Mouse (Mus musculus): ENCODE measurements around the gene Rabep2. TPM values are rescaled to one million over a fixed set of nuclear protein-coding genes. Genes with fewer than 3 reads are reported as not detected.

The Rabep2 gene
- polyA plus RNA-seq, 1 experiment from 2014 or later, result 15.6 TPM

DNA sequence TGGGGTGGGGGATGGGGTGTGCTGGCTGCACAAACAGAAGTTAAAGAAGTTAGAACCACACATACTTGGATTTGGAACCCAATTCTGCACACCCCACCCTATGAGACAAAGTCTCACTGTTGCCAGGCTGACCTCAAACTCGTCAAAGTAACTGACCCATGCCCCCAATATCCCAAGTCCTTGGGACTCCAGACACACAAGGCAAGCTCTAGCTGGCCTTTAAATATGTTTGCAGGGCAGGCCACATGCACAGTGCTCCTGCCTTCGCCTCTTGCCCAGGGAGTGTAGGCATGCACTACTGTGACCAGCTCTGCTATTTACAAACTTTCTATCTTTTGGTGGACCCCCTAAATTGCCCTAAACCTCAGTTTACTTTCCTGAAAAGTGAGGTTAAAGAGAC, 26.7 kb downstream of the Rabep2 start:
- no peak for ATAC-seq (replicated peaks; ENCODE audit: low FRiP score)
- Histone ChIP-seq H3K27me3 (replicated peaks; ENCODE audit: control insufficient read depth, insufficient read depth, low read length) (no peaks in the 10 kb centered on the region), H3K36me3 (ENCODE audit: control insufficient read depth, insufficient read depth, low read length) (no peaks in the 10 kb centered on the region), H3K4me3 (ENCODE audit: low read depth, low read length) (no peak overlapping the region), H3K4me1 (replicated peaks; ENCODE audit: control insufficient read depth, insufficient read depth, low read length) (no peaks in the 10 kb centered on the region; the same call in 1 of the 2 replicates), H3K27ac (ENCODE audit: low read depth, low read length) (no peak overlapping the region), H3K9me3 (ENCODE audit: control insufficient read depth, low read length) (no peaks in the 10 kb centered on the region), H3K9ac (ENCODE audit: low read depth, low read length) (no peak overlapping the region), H3K4me2 (no peak overlapping the region)
- WGBS, result 64% methylated on average over 2 of the region's 2 CpGs
- no peak for DNase-seq (ENCODE audit: low spot score)

DNA sequence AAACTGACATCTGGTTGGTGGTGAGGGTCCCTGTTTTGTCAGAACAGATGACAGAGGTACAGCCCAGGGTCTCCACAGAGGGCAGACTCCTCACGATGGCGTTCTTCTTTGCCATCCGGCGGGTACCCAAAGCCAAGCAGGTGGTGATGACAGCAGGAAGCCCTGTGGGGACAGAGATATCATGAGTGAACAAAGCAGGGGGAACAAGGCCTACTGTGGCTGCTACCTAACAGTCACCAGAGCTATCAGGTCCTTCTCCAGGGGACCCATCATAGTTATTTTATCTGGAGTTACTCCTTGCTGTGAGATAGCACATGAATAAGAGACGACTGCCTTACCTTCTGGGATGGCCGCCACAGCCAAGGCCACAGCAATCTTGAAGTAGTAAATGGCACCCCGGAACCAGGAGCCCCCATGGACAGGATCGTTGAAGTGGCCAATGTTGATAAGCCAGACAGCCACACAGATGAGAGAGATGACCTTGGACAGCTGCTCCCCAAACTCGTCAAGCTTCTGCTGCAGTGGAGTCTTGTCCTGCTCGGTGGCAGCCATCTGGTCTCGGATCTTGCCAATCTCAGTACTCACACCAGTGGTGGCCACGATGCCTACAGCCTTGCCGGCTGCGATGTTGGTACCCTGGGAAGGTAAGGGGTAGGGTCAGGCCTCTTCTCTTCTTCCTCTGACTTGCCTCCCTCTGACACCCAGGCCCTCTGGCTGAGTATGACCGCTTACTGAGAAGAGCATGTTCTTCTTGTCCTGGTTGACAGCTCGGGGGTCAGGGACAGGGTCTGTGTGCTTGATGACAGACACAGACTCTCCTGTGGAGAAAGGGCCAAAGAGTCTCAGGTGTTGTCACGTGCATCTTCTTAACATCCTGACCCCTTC, 28.1 kb downstream of the Rabep2 start:
- Histone ChIP-seq H3K9me3 (ENCODE audit: control insufficient read depth, low read length) (no peaks in the 10 kb centered on the region), H3K4me3 (ENCODE audit: low read depth, low read length) (no peak overlapping the region), H3K27me3 (replicated peaks; ENCODE audit: control insufficient read depth, insufficient read depth, low read length) (no peaks in the 10 kb centered on the region), H3K27ac (ENCODE audit: low read depth, low read length) (no peak overlapping the region), H3K4me2 (no peak overlapping the region), H3K9ac (ENCODE audit: low read depth, low read length) (no peak overlapping the region), H3K36me3 (ENCODE audit: control insufficient read depth, insufficient read depth, low read length) (no peaks in the 10 kb centered on the region), H3K4me1 (replicated peaks; ENCODE audit: control insufficient read depth, insufficient read depth, low read length) (no peaks in the 10 kb centered on the region; the same call in 1 of the 2 replicates)
- WGBS, result 69% methylated on average over 17 of the region's 17 CpGs
- DNase-seq (ENCODE audit: low spot score) (no peak), ATAC-seq (replicated peaks; ENCODE audit: low FRiP score) (no peak)

DNA sequence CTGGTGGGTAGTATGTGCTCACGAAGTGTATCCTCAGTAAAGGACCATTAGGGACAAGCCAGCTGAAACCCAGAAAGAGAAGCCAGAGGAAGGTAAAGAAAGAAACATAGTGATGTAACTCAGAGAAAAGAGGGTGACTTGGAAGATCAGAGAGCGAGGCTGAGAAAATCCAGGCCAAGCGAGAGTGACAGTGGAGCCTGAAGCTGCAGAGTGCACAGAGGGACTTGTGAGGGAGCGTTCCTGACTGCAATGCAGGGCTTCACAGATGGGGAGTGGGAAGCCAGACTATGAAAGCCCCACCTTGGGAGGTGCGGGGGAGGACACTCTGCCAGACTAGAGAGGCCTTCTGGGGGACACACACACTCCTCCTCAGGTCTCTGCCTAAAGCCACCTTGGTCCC, 29.7 kb downstream of the Rabep2 start:
- ATAC-seq (replicated peaks; ENCODE audit: low FRiP score), result no peak
- WGBS, result 77% methylated on average over 5 of the region's 5 CpGs
- Histone ChIP-seq H3K27me3 (replicated peaks; ENCODE audit: control insufficient read depth, insufficient read depth, low read length) (no peaks in the 10 kb centered on the region), H3K27ac (ENCODE audit: low read depth, low read length) (no peak overlapping the region), H3K36me3 (ENCODE audit: control insufficient read depth, insufficient read depth, low read length) (no peaks in the 10 kb centered on the region), H3K4me1 (replicated peaks; ENCODE audit: control insufficient read depth, insufficient read depth, low read length) (no peaks in the 10 kb centered on the region; the same call in 1 of the 2 replicates), H3K4me2 (no peak overlapping the region), H3K4me3 (ENCODE audit: low read depth, low read length) (no peak overlapping the region), H3K9ac (ENCODE audit: low read depth, low read length) (no peak overlapping the region), H3K9me3 (ENCODE audit: control insufficient read depth, low read length) (no peaks in the 10 kb centered on the region)
- no peak for DNase-seq (ENCODE audit: low spot score)

DNA sequence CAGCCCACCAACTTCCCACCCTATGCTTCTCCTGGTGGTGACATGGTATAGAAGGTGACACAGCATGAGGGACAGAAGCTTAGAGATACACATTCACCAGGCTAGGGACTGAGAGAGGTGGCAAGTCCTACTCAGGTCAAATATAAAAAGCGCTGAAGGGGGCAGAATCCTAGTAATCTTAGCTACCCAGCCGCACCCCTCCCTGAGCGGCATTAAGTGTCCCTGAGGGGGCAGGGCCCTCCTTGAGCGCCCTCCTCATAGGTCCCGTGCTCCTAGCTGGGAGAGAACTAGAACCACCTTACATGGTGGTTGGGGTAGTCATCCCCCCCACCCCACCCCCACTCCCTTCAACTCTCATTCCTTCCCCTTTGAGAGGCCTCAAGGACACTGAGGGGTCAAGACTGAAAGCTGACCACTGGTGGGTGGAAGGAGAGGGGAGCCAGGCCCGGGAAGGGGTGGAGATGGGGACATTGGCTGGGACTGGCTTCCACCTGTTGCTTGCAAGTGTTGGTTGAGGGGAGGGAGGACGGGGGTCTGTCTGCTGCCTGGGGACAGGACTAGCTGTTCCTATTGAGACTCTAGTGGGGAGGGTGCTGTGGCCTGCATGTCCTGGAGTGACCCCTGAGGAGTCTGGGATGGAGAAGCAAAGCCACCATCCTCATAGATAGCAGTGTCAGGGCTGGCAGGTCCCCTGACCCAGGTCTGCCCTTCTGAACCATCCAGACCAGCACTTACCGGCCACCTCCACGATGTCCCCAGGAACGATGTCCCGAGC, 30.5 kb downstream of the Rabep2 start:
- no peak for DNase-seq (ENCODE audit: low spot score)
- no peak overlapping the region for H3K4me3 ChIP-seq (ENCODE audit: low read depth, low read length)
- no peak overlapping the region for H3K27ac ChIP-seq (ENCODE audit: low read depth, low read length)
- H3K9ac ChIP-seq (ENCODE audit: low read depth, low read length), result no peak overlapping the region
- no peak for ATAC-seq (replicated peaks; ENCODE audit: low FRiP score)
- H3K36me3 ChIP-seq (ENCODE audit: control insufficient read depth, insufficient read depth, low read length), result no peaks in the 10 kb centered on the region
- no peaks in the 10 kb centered on the region for H3K9me3 ChIP-seq (ENCODE audit: control insufficient read depth, low read length)
- peaks cover 2% of the 10 kb centered on the region for H3K4me1 ChIP-seq (replicated peaks; ENCODE audit: control insufficient read depth, insufficient read depth, low read length)
- no peak overlapping the region for H3K4me2 ChIP-seq
- H3K27me3 ChIP-seq (replicated peaks; ENCODE audit: control insufficient read depth, insufficient read depth, low read length), result no peaks in the 10 kb centered on the region
- WGBS, result 76% methylated on average over 11 of the region's 11 CpGs

DNA sequence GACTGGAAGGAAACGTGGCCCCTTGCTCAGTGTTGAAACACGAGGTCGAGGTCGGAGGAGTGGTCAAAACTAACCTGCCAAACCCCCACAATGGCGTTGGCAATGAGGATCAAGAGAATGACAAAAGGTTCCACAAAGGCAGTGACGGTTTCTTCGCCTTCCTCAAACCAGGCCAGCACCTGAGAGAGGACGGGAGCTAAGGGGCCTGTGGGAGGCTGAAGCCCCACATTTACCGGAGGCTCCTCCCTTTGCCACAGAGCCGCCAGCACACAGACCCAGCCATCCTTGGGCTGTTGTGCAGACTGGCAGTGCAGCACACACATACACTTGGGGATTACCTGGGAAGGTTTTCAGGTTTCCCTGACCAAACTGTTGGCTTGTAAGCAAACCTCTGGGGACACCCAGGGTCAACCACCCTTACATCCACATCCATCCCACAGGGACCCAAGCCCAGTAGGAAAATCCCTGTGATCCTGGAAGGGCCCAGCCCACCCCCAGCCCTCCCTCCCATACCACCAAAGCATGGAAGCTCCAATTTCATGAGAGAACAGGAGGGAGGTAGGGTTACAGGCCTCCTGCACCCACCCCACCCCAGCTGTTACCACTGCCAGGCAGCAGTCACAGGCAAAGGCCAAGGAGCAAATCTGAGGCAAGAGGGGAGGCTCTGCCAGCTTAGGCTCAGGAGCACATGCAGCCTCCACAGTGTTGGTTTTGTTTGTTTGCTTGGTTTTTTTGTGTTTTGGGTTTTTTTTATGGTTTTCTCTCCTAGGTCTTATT, 32.3 kb downstream of the Rabep2 start:
- DNase-seq (ENCODE audit: low spot score), result no peak
- 45% methylated on average over 10 of the region's 10 CpGs for WGBS
- Histone ChIP-seq H3K4me1 (replicated peaks; ENCODE audit: control insufficient read depth, insufficient read depth, low read length) (peaks cover 13% of the 10 kb centered on the region), H3K27me3 (replicated peaks; ENCODE audit: control insufficient read depth, insufficient read depth, low read length) (no peaks in the 10 kb centered on the region), H3K4me2 (no peak overlapping the region), H3K36me3 (ENCODE audit: control insufficient read depth, insufficient read depth, low read length) (no peaks in the 10 kb centered on the region), H3K9ac (ENCODE audit: low read depth, low read length) (no peak overlapping the region), H3K27ac (ENCODE audit: low read depth, low read length) (no peak overlapping the region), H3K9me3 (ENCODE audit: control insufficient read depth, low read length) (no peaks in the 10 kb centered on the region), H3K4me3 (ENCODE audit: low read depth, low read length) (no peak overlapping the region)
- no peak for ATAC-seq (replicated peaks; ENCODE audit: low FRiP score)

DNA sequence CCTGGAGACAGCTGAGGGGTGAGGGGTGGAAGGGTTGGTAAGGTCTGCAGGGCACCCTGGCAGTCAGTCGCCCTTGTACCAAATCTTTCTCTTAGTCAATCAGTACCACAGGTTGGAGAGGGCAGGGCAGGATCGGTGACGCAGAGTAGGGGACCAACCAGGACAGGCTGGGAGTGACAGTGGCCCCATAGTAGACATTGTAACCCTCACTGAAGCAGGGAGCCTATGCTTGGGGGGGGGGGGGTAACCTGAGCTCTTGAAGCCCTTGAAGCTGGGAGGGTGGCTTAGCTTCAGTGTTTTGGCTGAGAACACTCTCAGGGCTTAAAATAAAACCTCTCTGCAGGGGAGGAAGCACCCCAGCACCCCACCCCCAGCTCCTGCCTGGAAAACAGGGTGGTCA, 33.1 kb downstream of the Rabep2 start:
- no peak for ATAC-seq (replicated peaks; ENCODE audit: low FRiP score)
- Histone ChIP-seq H3K4me3 (ENCODE audit: low read depth, low read length) (no peak overlapping the region), H3K4me1 (replicated peaks; ENCODE audit: control insufficient read depth, insufficient read depth, low read length) (peaks cover 13% of the 10 kb centered on the region), H3K27me3 (replicated peaks; ENCODE audit: control insufficient read depth, insufficient read depth, low read length) (no peaks in the 10 kb centered on the region), H3K36me3 (ENCODE audit: control insufficient read depth, insufficient read depth, low read length) (no peaks in the 10 kb centered on the region), H3K9ac (ENCODE audit: low read depth, low read length) (no peak overlapping the region), H3K4me2 (no peak overlapping the region), H3K27ac (ENCODE audit: low read depth, low read length) (no peak overlapping the region; the same call in 1 of the 2 replicates), H3K9me3 (ENCODE audit: control insufficient read depth, low read length) (no peaks in the 10 kb centered on the region)
- no peak for DNase-seq (ENCODE audit: low spot score)
- WGBS, result 72% methylated on average over 3 of the region's 3 CpGs

DNA sequence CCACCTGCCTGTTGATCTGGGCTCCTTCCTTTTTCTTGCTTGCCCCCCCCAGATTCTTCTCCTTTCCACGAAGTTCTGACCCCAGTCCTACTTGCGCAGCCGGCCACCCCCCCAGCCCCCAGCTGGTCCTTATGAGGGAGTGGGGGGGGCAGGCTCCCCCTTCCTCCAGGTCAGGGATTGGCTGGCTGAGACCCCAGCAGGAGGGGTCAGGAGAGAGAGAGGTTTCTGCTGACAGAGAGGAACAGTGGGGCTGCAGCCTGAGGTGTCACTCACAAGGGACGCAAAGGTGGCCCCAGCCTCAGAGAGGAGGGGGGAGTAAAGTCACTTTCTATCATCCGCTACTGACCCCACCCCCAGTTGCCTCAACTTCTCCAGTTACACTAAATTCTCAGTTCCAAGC, 34.4 kb downstream of the Rabep2 start, which contains the start of gene Atp2a1:
Gene Atp2a1, minus strand, starts transcription at position 105 of the 400 bp plus-strand sequence.
- Histone ChIP-seq H3K27ac (ENCODE audit: low read depth, low read length) (no peak within 1 kb of the TSS; the same call in 1 of the 2 replicates), H3K36me3 (ENCODE audit: control insufficient read depth, insufficient read depth, low read length) (peaks cover 11% of the 10 kb centered on the region), H3K9me3 (ENCODE audit: control insufficient read depth, low read length) (no peaks in the 10 kb centered on the region), H3K4me2 (no peak within 1 kb of the TSS), H3K27me3 (replicated peaks; ENCODE audit: control insufficient read depth, insufficient read depth, low read length) (no peaks in the 10 kb centered on the region), H3K4me1 (replicated peaks; ENCODE audit: control insufficient read depth, insufficient read depth, low read length) (peaks cover 13% of the 10 kb centered on the region), H3K4me3 (ENCODE audit: low read depth, low read length) (no peak within 1 kb of the TSS), H3K9ac (ENCODE audit: low read depth, low read length) (no peak within 1 kb of the TSS)
- 50% methylated on average over 5 of the region's 5 CpGs for WGBS
- no peak for DNase-seq (ENCODE audit: low spot score)
- ATAC-seq (replicated peaks; ENCODE audit: low FRiP score), result no peak

DNA sequence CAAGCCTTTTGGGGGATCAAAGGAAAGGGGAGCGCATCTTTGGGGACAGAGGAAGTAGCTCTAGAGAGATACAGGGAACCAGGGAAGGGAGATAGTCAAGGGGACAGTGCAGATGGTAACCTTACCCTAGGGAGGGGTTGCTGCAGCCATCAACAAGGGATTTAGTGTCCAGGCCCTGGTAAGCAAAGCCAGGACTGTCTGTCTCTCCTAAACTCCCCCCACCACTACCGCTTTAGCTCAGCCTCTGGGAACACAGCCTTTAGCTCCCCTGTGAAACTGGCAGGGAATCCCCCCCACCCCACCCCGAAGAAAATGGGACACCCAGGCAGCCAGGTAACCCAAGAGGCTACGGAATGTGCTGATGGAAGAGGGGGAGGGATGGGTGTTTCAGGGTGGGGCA, 35.0 kb downstream of the Rabep2 start:
- DNase-seq (ENCODE audit: low spot score), result no peak
- Histone ChIP-seq H3K4me1 (replicated peaks; ENCODE audit: control insufficient read depth, insufficient read depth, low read length) (peaks cover 13% of the 10 kb centered on the region), H3K36me3 (ENCODE audit: control insufficient read depth, insufficient read depth, low read length) (peaks cover 16% of the 10 kb centered on the region), H3K4me2 (no peak overlapping the region), H3K27me3 (replicated peaks; ENCODE audit: control insufficient read depth, insufficient read depth, low read length) (no peaks in the 10 kb centered on the region), H3K9ac (ENCODE audit: low read depth, low read length) (no peak overlapping the region), H3K27ac (ENCODE audit: low read depth, low read length) (no peak overlapping the region), H3K4me3 (ENCODE audit: low read depth, low read length) (no peak overlapping the region), H3K9me3 (ENCODE audit: control insufficient read depth, low read length) (no peaks in the 10 kb centered on the region)
- 58% methylated on average over 4 of the region's 4 CpGs for WGBS
- no peak for ATAC-seq (replicated peaks; ENCODE audit: low FRiP score)
